Mouse (Mus musculus) limb, embryonic 10.5 days (tissue): ENCODE results near the gene Ctsl. TPM values are rescaled to one million over a fixed set of nuclear protein-coding genes. Genes with fewer than 3 reads are reported as not detected.
A peak's percentile ranks its signal among the peaks of the same experiment; 100 is the strongest.

Experiments used
- DNase-seq: peaks from one replicate; pipeline ENCODE4 v3.0.0-alpha.2; 2017; ENCODE audit warnings: low spot score
- H3K27ac ChIP-seq: fragments of 300-500 bp; sonication (generic); 2 replicates; pipeline ENCODE4 v1.5.1; 2016; ENCODE audit warnings: mild to moderate bottlenecking
- H3K27me3 ChIP-seq: fragments of 300-500 bp; sonication (generic); 2 replicates; pipeline ENCODE4 v1.6.1; 2016; ENCODE audit warnings: low read depth, mild to moderate bottlenecking; ENCODE audit not compliant: poor library complexity, severe bottlenecking
- H3K36me3 ChIP-seq: fragments of 300-500 bp; sonication (generic); 2 replicates; pipeline ENCODE4 v1.6.1; 2016; ENCODE audit warnings: mild to moderate bottlenecking, moderate library complexity
- H3K4me1 ChIP-seq: fragments of 300-500 bp; sonication (generic); 2 replicates; pipeline ENCODE4 v1.6.1; 2016
- H3K4me3 ChIP-seq: fragments of 300-500 bp; sonication (generic); 2 replicates; pipeline ENCODE4 v1.5.1; 2016; ENCODE audit warnings: mild to moderate bottlenecking, moderate library complexity
- H3K9me3 ChIP-seq: fragments of 300-500 bp; sonication (generic); replicated peaks from 2 replicates; pipeline ENCODE4 v1.6.1; 2016; ENCODE audit warnings: mild to moderate bottlenecking
- WGBS: fragments of 180-500 bp; shearing (Covaris S2); methylation state at CpG from one replicate; pipeline ENCODE4 v1.1.7; 2016; 5-methylcytosine and 5-hydroxymethylcytosine counted together
- polyA plus RNA-seq: library from polyadenylated mRNA; unstranded; fragments of >200 nt; fragmentation: Nextera tagmentation; extraction: Ambion mirVana; gene quantifications from 2 replicates; pipeline ENCODE4 v1.2.1, GENCODE M21; 2016

The Ctsl gene
- polyA plus RNA-seq, 1 experiment from 2014 or later, result 100 TPM

DNA sequence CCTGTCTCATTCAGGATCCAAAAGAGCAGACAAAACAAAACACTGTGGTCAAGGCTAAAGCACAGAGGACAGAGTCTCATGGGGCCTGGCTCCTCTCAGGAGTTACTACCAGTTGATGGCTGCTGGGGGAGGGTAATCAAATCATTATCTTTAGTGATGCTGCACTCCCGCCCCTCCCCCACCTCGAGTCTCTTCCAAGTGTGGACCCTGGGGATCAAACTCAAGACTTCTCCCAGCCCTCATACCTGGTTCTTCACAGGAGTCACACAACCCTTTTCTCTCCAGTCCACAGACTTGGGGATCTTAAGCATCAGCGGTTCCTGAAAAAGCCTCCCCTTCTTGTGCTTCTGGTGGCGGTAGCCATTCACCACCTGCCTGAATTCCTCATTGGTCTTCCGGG is 3.1 kb downstream of the Ctsl start:
- 90% methylated on average over 5 of the region's 5 CpGs for WGBS
- peaks cover 57% of the 10 kb centered on the region for H3K36me3 ChIP-seq

DNA sequence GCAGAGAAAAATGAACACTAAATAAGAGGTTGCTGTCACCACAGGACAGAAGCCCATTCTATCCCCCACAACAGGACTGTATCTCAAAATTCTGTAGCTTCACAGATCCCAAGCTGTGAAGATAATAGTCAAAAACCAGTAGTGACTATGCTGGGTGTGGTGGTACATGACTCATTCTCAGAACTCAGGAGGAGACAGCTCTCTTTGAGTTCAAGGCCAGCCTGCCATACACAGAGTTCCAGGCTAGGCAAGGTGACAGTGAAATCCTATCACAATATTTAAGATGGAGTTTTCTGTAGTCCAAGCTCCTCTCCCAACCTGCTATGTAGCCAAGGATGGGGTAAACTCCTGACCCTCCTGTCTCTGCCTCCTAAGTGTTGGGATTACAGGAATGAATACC is 5.4 kb downstream of the Ctsl start:
- Histone ChIP-seq H3K9me3 (no peaks in the 10 kb centered on the region), H3K27me3 (no peaks in the 10 kb centered on the region), H3K4me3 (no peak overlapping the region), H3K4me1 (peaks cover 13% of the 10 kb centered on the region), H3K36me3 (peaks cover 64% of the 10 kb centered on the region), H3K27ac (no peak overlapping the region)
- no peak for DNase-seq

More for the DNA sequence above, 3.1 kb downstream of the Ctsl start:
- Histone ChIP-seq H3K27me3 (no peaks in the 10 kb centered on the region), H3K4me3 (no peak overlapping the region), H3K27ac (no peak overlapping the region), H3K9me3 (no peaks in the 10 kb centered on the region), H3K4me1 (peaks cover 13% of the 10 kb centered on the region)
- DNase-seq, result no peak

DNA sequence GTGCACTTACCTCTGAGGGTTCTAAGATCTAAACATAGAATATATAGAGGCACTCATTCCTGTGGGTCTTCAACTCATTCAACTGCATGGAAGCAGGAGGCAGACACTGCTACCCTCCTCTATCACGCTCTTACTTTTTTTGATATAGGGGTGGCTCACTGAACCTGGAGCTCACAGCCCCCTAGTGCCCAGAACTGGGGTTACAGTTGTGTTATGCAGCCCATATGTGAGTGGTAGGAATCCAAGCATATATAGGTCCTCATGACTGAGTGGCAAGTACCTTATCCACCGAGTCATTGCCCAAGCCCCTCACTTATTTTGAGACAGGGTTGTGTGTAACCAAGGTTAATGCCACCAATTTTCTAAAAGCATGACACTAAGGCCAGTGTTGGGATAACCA is 6.4 kb downstream of the Ctsl start:
- Histone ChIP-seq H3K36me3 (peaks cover 64% of the 10 kb centered on the region), H3K4me3 (no peak overlapping the region), H3K4me1 (peaks cover 8% of the 10 kb centered on the region), H3K27me3 (no peaks in the 10 kb centered on the region), H3K27ac (no peak overlapping the region), H3K9me3 (no peaks in the 10 kb centered on the region)
- WGBS, result 86% methylated on average over 2 of the region's 2 CpGs
- no peak for DNase-seq

DNA sequence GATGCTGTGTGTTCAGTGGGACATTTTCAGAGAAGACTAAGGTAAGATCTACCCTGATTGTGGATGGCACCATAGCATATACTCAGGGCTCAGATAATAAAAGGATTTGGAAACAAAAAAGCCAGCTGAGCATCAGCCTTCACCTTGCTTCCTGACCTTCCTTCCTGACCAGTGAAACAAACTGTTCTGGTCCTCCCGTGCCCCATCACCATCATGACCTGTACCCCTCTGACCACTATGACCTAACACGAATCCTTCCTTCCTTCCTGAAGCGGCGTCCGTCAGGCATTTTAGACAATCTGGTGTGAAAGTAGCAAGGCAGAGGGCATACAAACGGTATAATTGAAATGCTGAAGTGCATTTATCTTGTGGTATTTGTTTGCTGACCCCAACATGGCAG is 8.6 kb downstream of the Ctsl start:
- no peak overlapping the region for H3K27ac ChIP-seq
- no peaks in the 10 kb centered on the region for H3K27me3 ChIP-seq
- DNase-seq, result no peak
- WGBS, result 92% methylated on average over 6 of the region's 6 CpGs
- H3K36me3 ChIP-seq, result peaks cover 52% of the 10 kb centered on the region
- H3K9me3 ChIP-seq, result no peaks in the 10 kb centered on the region
- no peak overlapping the region for H3K4me3 ChIP-seq
- H3K4me1 ChIP-seq, result no peaks in the 10 kb centered on the region

DNA sequence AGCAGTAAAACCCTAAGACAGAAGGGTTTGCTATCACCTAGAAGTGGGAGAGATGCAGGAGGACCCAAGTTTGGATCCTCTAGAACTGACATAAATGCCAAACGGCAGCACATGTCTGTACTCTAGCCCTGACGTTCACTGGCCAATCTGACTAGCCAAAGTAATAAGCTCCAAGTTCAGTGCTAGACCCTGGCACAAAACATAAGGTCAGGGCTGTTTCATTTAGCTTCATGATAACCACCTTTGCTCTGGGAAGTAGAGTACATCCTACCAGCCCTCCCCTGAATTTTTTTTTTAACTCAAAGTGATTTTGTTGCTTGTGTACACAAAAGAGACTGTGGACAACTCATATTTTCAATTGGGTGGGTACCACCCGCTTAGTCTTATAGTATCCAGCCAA is 9.7 kb downstream of the Ctsl start:
- Histone ChIP-seq H3K4me1 (no peaks in the 10 kb centered on the region), H3K27me3 (no peaks in the 10 kb centered on the region), H3K4me3 (no peak overlapping the region), H3K36me3 (peaks cover 41% of the 10 kb centered on the region), H3K27ac (no peak overlapping the region), H3K9me3 (no peaks in the 10 kb centered on the region)
- 89% methylated on average over 3 of the region's 3 CpGs for WGBS
- DNase-seq, result no peak

DNA sequence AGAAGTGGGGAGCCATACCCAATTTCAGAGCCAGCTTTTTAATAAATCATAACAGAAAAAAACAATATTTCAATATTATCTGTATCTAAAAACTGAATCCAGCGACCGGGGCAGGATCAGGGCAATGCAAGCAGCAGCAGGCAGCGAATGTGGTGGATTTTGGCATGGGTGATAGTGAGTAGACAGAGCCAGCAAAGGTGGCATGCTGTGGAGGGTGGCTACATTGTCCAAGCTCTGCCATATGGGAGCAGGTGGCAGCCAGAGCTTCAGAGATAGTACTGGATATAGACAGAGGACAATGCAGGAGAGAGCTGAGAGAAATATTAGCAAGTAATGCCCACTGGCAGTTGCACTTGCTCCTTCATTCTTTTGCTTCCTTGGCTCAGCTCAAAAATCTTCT is 11.0 kb downstream of the Ctsl start:
- peaks cover 28% of the 10 kb centered on the region for H3K36me3 ChIP-seq
- no peaks in the 10 kb centered on the region for H3K27me3 ChIP-seq
- no peak overlapping the region for H3K4me3 ChIP-seq
- no peak overlapping the region for H3K27ac ChIP-seq
- 89% methylated on average over 3 of the region's 3 CpGs for WGBS
- H3K9me3 ChIP-seq, result no peaks in the 10 kb centered on the region
- DNase-seq, result no peak
- H3K4me1 ChIP-seq, result no peaks in the 10 kb centered on the region

DNA sequence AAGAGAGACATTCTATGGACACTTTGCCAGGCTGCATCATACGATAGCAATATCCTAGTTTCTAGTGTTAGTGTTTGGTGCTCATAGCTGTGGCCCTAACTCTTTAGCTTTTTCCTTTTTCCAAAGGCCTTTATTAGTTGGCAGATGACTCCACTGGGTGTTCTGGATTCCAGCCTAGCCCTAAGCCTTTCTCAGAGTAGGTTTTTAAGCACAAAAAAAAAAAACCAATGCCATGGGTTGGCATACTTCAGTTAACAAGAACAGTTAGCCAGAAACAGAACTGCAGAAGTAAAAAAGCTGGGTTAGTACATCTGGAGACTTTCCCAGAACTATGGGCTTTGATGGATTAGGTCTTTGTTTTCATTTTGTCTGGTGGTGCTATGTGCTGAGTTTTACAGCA is 12.2 kb downstream of the Ctsl start:
- no peaks in the 10 kb centered on the region for H3K9me3 ChIP-seq
- WGBS, result 95% methylated on average over 1 of the region's 1 CpGs
- peaks cover 15% of the 10 kb centered on the region for H3K36me3 ChIP-seq
- no peak overlapping the region for H3K27ac ChIP-seq
- no peak overlapping the region for H3K4me3 ChIP-seq
- no peaks in the 10 kb centered on the region for H3K4me1 ChIP-seq
- DNase-seq, result no peak
- H3K27me3 ChIP-seq, result no peaks in the 10 kb centered on the region

DNA sequence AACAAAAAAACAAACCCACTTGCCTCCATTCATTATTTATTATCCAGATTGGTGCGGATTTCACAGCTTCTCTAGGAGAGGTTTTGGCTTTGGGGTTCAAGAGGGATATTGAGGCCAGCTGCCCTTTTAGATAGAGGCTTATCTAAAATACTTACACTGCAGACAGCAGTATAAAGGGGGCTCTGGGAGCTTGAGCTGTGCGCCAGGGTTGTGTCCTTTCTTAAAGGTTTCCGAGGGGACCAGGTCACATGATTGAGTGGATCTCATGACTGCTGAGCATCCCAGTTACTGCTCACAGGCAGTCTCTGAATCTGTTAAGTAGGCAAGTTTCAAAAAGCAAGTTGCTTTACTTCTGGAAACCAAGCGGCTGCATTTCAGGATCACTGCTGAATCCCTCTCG is 13.3 kb downstream of the Ctsl start:
- H3K4me3 ChIP-seq, result no peak overlapping the region
- H3K27ac ChIP-seq, result no peak overlapping the region
- H3K27me3 ChIP-seq, result no peaks in the 10 kb centered on the region
- H3K4me1 ChIP-seq, result no peaks in the 10 kb centered on the region
- H3K9me3 ChIP-seq, result no peaks in the 10 kb centered on the region
- WGBS, result 78% methylated on average over 5 of the region's 5 CpGs
- peaks cover 5% of the 10 kb centered on the region for H3K36me3 ChIP-seq
- DNase-seq, result no peak

DNA sequence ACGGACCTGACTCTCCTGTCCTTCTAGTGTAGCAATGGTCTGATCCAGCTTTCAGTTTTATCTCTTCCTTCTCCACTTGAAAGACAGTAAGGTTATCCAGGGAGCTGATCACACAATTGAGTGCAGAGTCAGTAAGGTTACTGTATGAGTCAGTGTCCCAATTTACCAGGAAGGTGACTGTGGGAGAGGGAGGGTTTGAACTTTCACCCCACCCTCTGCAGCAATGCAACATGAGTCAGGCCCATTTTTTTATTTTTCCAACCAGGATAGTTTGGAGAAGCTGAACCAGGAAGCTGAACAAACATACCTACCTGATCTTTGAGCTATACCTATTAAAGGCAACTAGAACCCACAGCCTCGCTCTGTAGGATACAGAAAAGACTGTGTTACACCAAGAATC is 21.2 kb downstream of the Ctsl start:
- Histone ChIP-seq H3K27ac (no peak overlapping the region), H3K27me3 (no peaks in the 10 kb centered on the region), H3K4me1 (no peaks in the 10 kb centered on the region), H3K4me3 (no peak overlapping the region), H3K36me3 (no peaks in the 10 kb centered on the region), H3K9me3 (no peaks in the 10 kb centered on the region)
- no peak for DNase-seq
- WGBS, result 79% methylated on average over 2 of the region's 2 CpGs

DNA sequence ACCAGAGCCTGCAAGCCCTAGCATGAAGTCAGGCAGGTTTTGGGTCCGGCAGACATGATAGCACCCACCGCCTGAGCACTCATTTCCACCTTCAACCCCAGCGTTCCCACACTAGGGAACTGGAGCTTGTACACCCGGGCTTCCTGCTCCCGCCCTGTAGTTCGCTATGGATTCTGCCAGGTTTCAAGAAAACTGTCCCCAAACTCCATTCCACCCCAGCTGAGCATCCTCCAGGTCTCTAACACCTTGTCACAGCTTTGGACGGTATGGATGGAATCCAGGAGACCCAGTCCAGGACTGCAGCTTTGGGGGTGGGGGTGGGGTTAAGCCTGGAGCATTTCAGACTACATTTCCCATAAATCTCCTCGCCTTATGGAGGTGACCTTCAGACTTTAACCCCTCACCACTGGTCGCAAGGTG is 26.6 kb downstream of the Ctsl start:
- Histone ChIP-seq H3K36me3 (no peaks in the 10 kb centered on the region), H3K4me1 (peaks cover 9% of the 10 kb centered on the region), H3K27ac (peak overlapping the region; percentile 50), H3K27me3 (no peaks in the 10 kb centered on the region), H3K9me3 (no peaks in the 10 kb centered on the region), H3K4me3 (peak overlapping the region; percentile 57)
- peak; percentile 43 for DNase-seq
- WGBS, result 4% methylated on average over 9 of the region's 9 CpGs

DNA sequence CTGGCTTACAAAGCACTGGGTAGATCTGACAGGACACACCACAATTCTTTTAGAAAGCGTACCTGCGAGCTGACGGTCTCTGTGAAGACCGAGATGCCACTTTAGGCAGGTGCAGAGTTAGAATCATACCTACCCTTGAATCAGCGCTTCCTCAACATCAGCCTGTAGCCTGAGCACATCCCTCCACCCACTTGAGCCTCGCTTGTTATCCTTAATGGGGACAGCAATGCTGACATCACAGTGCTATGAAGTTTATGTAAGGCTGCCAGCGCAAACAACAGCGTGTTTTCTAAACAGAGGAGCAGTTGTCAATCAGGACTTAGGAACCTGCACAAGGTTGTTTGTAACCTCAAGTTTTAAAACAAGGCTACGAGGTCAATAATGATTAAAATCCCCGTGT is 27.1 kb downstream of the Ctsl start:
- peak overlapping the region; percentile 57 for H3K4me3 ChIP-seq
- no peaks in the 10 kb centered on the region for H3K9me3 ChIP-seq
- WGBS, result 22% methylated on average over 10 of the region's 10 CpGs
- H3K4me1 ChIP-seq, result peaks cover 9% of the 10 kb centered on the region
- DNase-seq, result no peak
- H3K36me3 ChIP-seq, result no peaks in the 10 kb centered on the region
- no peaks in the 10 kb centered on the region for H3K27me3 ChIP-seq
- H3K27ac ChIP-seq, result peak overlapping the region; percentile 50

DNA sequence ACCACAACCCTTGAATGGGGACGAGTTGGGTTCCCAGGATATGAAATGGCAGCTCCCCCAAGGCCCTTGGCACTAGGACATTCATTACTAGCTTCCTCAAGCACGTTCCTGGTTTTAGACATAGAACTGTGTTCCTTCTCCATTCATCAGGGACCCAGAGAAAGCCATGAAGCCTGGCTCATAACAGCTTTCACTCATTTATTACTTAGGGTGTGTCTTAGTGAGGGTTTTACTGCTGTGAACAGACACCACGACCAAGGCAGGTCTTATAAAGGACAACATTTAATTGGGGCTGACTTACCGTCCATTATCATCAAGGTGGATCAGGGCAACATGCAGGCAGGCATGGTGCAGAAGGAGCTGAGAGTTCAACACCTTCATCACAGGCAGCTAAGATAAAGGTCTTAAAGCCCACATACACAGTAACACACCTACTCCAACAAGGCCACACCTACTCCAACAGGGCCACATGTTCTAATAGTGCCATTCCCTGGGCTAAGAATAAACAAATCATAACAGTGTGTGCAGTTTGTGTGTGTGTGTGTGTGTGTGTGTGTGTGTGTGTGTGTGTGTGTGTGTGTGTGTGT is 35.1 kb downstream of the Ctsl start:
- no peaks in the 10 kb centered on the region for H3K36me3 ChIP-seq
- H3K9me3 ChIP-seq, result no peaks in the 10 kb centered on the region
- H3K27me3 ChIP-seq, result no peaks in the 10 kb centered on the region
- H3K4me3 ChIP-seq, result no peak overlapping the region
- DNase-seq, result no peak
- 64% methylated on average over 4 of the region's 4 CpGs for WGBS
- H3K27ac ChIP-seq, result no peak overlapping the region
- H3K4me1 ChIP-seq, result no peaks in the 10 kb centered on the region

DNA sequence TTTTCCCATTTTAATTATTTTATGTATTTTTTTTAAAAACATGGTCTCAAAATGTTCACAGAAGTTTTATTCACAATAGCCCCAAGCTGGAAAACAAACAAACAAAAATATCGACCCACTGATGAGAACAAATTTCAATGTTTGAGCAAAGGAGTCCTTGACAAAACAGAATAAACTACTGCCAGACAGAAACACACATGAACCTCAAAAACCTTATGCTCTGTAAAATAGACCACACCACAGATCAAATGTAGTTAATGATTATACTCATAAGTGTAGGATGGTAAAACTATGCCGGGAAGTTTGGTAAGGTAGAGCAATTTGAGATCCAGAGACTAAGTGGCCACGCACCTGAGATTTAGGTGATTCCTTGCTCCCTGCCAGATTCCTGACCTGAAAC is 37.6 kb downstream of the Ctsl start:
- 92% methylated on average over 3 of the region's 3 CpGs for WGBS
- H3K27me3 ChIP-seq, result no peaks in the 10 kb centered on the region
- no peak overlapping the region for H3K27ac ChIP-seq
- H3K4me1 ChIP-seq, result no peaks in the 10 kb centered on the region
- DNase-seq, result no peak
- no peaks in the 10 kb centered on the region for H3K36me3 ChIP-seq
- H3K4me3 ChIP-seq, result no peak overlapping the region
- H3K9me3 ChIP-seq, result no peaks in the 10 kb centered on the region

DNA sequence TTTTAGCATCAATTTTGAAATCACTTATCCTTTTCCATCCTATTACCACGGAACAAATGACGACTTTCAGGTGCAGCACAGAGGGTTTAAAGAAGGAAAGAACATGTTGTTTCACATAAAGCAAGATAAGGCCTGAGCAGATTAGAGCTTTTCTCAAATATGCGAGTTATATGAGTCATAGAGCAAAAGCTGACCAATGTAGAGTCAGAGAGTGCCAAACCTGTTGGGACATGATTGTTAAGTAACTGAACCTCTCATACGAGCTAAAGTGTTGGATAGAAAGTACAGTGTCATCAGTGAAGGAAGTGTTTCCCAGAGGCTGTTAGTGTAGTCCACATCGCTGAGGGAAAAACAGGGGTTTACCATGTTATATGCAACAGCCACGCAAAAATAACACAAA is 38.4 kb downstream of the Ctsl start:
- no peak for DNase-seq
- WGBS, result 86% methylated on average over 6 of the region's 6 CpGs
- no peak overlapping the region for H3K27ac ChIP-seq
- no peaks in the 10 kb centered on the region for H3K4me1 ChIP-seq
- no peaks in the 10 kb centered on the region for H3K36me3 ChIP-seq
- H3K4me3 ChIP-seq, result no peak overlapping the region
- H3K27me3 ChIP-seq, result no peaks in the 10 kb centered on the region
- no peaks in the 10 kb centered on the region for H3K9me3 ChIP-seq
